Mouse (Mus musculus): ENCODE measurements around the gene Pprc1.

The Pprc1 gene

GRCm38 (mm10) chr19:46033911-46034310 lies 10.8 kb upstream of the Pprc1 start:
- no peak for DNase-seq (ENCODE audit: low spot score)

GRCm38 (mm10) chr19:46035971-46036370 lies 8.7 kb upstream of the Pprc1 start:
- DNase-seq (ENCODE audit: low spot score), result no peak

GRCm38 (mm10) chr19:46036477-46037242 lies 8.0 kb upstream of the Pprc1 start:
- DNase-seq (ENCODE audit: low spot score), result no peak

GRCm38 (mm10) chr19:46037243-46037924 lies 7.3 kb upstream of the Pprc1 start:
- no peak for DNase-seq (ENCODE audit: low spot score)

- no peak for DNase-seq (ENCODE audit: low spot score)
Measured at GRCm38 (mm10) chr19:46037925-46038850, 6.5 kb upstream of the Pprc1 start.

- DNase-seq (ENCODE audit: low spot score), result no peak
Measured at GRCm38 (mm10) chr19:46038851-46039260, 5.8 kb upstream of the Pprc1 start.

- peak; percentile 79 for DNase-seq (ENCODE audit: low spot score)
Measured at GRCm38 (mm10) chr19:46039478-46039877, 5.2 kb upstream of the Pprc1 start.

GRCm38 (mm10) chr19:46040149-46040902 lies 4.4 kb upstream of the Pprc1 start:
- DNase-seq (ENCODE audit: low spot score), result no peak

- DNase-seq (ENCODE audit: low spot score), result no peak
Measured at GRCm38 (mm10) chr19:46041299-46041932, 3.3 kb upstream of the Pprc1 start.

GRCm38 (mm10) chr19:46041933-46042475 lies 2.7 kb upstream of the Pprc1 start:
- peak; percentile 87 for DNase-seq (ENCODE audit: low spot score)

GRCm38 (mm10) chr19:46042476-46043011 lies 2.1 kb upstream of the Pprc1 start:
- DNase-seq (ENCODE audit: low spot score), result peak; percentile 67

GRCm38 (mm10) chr19:46043380-46043779 lies 1.3 kb upstream of the Pprc1 start:
- DNase-seq (ENCODE audit: low spot score), result no peak

- DNase-seq (ENCODE audit: low spot score), result peak; percentile 87
Measured at GRCm38 (mm10) chr19:46044993-46045695, 458 bp downstream of the Pprc1 start, which contains the start of gene Ldb1. TSS of gene Ldb1 (minus strand) at chr19:46045214.

GRCm38 (mm10) chr19:46045696-46046311 lies 1.1 kb downstream of the Pprc1 start:
- peak; percentile 67 for DNase-seq (ENCODE audit: low spot score)

- DNase-seq (ENCODE audit: low spot score), result no peak
Measured at GRCm38 (mm10) chr19:46046621-46047025, 1.9 kb downstream of the Pprc1 start.

GRCm38 (mm10) chr19:46047426-46047825 lies 2.7 kb downstream of the Pprc1 start:
- DNase-seq (ENCODE audit: low spot score), result no peak

GRCm38 (mm10) chr19:46049129-46049528 lies 4.4 kb downstream of the Pprc1 start:
- DNase-seq (ENCODE audit: low spot score), result no peak

GRCm38 (mm10) chr19:46050462-46050861 lies 5.8 kb downstream of the Pprc1 start:
- no peak for DNase-seq (ENCODE audit: low spot score)

- no peak for DNase-seq (ENCODE audit: low spot score)
Measured at GRCm38 (mm10) chr19:46055752-46056387, 11.2 kb downstream of the Pprc1 start.
